Mouse (Mus musculus) small intestine, adult 2 months (tissue): ENCODE measurements around the gene Tmem251.
A peak's percentile ranks its signal among the peaks of the same experiment; 100 is the strongest.

Experiments used
- CTCF ChIP-seq: fragments of 200-500 bp; IDR thresholded peaks from 2 replicates; pipeline ENCODE4 v1.5.1; 2012; ENCODE audit warnings: low read depth, mild to moderate bottlenecking, control low read depth, inconsistent platforms, low read length, moderate library complexity, mixed read lengths; ENCODE audit not compliant: insufficient replicate concordance, insufficient read length; ENCODE audit errors: extremely low read depth
- POLR2A ChIP-seq: fragments of 200-500 bp; IDR thresholded peaks from 2 replicates; pipeline ENCODE4 v1.6.1; 2012; ENCODE audit warnings: low read depth, mild to moderate bottlenecking, control low read depth, inconsistent platforms, low read length, moderate library complexity

DNA sequence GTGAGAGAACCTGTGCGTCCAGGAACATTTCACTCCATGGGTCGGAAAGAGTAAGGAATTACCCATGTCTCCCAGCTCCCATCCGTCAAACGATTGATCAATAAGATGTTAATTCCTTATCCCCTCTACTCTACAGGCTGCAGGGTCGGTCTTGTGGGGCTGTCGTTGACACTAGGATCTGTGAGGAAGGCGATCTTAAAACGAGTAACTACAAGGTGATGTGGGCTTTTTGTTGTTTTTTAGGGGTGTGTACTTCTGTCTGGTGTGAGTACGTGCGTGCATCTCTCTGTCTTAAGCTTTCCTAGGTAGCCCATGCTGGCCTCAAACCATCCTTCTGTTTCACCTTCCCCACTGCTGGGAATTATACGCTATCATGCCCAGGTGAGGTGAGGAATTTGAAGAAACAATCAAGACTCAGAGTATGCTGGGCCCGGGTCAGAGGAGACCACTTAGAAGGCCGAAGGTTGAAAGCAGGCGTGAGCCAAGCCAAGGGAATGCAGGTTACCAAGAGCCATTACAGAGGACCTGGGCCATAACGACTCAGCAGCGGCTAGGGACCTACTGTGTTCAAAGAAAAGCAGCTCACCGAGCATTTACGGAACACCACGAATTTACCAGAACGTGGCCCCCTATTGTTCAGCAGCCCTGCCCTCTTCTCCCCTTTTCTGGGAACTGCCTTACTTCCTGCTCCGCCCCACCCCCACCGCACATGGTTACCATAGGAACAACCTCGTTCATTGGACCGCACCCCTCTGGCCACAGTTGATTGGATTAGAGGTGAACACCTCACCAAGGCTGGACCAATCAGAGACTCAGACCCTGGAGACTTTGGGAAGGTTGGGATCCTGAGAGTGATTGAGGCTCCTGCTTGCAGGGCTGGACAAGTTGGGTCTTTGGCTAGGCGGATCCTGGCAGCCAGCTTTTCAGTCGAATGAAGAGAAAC lies 13.4 kb upstream of the Tmem251 start:
- no peak; the same call in 1 of the 2 replicates for TF ChIP-seq CTCF
- peak; percentile 42; the same call in 1 of the 2 replicates for TF ChIP-seq POLR2A
